Mouse (Mus musculus) erythroid progenitor cell, adult 5-6 weeks (primary cell): ENCODE data around the gene Gan. TPM values are rescaled to one million over a fixed set of nuclear protein-coding genes. Genes with fewer than 3 reads are reported as not detected.

Source experiments
- ATAC-seq: replicated peaks from 2 replicates; pipeline ENCODE4 v1.8.0; 2016; ENCODE audit warnings: moderate number of reproducible peaks, mild to moderate bottlenecking, moderate TSS enrichment, inconsistent platforms; ENCODE audit not compliant: poor library complexity, low FRiP score, severe bottlenecking
- total RNA-seq, 2 experiments: library from RNA; stranded (forward) in 1 of 2; stranded (reverse) in 1 of 2; fragments of 150-400 nt in 1 of 2; fragments of 186-747, 209-891 nt in 1 of 2; gene quantifications; 2 replicates each; pipeline versions ENCODE4 v1.2.3 to v1.2.4; 2015 to 2017; ENCODE audit warnings: low replicate concordance in 2 of 2

Gan gene
- total RNA-seq, 2 experiments from 2014 or later: 12.4 to 15.1 TPM

DNA sequence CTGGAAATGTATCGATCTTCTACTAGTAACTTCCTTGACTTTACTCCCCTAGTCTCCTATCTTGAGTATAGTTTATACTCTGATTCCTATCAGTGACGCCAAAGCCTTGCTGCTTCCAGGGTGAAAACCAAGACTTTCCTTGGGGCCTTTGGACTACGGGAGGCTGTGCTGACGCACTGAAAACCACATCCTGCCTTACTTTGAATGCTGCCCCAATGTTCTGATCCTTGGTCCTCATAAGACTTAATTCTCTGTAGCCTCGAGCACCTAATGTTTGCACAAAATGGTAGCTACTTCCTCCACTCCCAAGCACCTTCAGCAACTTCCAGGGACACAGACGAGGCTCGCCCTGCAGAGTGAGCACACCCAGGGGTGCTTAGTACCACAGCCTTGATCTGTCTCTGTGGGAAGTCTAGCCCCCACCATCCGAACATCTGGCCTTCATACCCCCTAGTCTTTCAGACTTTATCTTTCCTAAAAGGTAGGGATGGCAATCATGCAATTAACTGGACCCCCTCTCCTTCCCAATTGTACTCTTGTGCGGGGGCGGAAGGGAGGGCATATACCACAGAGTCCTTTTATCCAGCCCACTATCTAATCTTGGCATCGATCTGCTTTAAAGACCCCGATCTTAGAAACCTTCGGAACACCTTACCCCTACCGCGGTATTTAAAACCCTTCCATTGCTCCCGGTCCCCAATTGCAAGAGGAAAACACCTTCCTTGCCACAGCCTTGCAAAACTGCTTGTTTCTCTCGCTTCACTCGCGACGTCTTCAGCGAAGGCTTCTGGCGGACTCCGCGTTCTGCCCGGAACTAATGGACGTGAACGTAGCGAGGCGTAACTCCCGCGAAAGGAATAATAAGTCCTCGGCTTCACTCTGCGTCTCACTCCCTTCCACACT lies 818 bp upstream of the Gan start:
- peak; percentile 67 for ATAC-seq

DNA sequence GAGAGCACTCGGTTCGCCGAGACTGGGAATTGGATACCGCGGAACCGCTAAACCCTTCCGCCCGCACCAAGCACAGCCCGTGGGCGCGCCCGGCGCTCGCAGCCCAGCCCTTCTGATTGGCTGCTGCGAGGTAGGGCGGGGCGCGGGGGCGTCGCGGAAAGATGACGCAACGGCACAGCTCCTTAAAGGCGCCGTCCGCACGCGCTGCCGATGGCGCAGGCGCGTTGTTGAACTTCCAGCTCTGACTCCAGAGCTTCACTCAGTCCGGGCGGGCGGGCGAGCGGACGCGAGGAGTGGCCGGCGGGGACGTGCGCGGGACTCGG lies 205 bp upstream of the Gan start:
- ATAC-seq: peak; percentile 93

DNA sequence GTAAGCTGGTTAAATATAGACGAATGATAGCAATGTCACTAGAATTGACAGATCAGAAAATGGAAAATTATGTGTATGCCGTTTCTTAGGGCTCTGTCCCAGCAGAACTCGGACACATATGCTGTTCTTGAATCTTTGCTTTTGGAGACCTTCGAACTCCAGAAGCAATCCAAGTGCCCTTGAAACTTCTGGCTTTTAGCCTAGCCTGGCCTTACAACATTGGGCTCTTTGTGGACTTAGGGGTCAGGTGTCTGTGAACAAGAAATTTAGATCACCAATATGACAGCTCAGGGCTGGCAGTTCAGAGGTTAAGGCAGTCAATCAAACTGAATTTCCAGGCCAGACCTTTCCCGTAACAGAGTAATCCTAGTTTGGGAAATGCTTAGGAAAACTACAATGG lies 1.1 kb downstream of the Gan start:
- ATAC-seq: no peak

DNA sequence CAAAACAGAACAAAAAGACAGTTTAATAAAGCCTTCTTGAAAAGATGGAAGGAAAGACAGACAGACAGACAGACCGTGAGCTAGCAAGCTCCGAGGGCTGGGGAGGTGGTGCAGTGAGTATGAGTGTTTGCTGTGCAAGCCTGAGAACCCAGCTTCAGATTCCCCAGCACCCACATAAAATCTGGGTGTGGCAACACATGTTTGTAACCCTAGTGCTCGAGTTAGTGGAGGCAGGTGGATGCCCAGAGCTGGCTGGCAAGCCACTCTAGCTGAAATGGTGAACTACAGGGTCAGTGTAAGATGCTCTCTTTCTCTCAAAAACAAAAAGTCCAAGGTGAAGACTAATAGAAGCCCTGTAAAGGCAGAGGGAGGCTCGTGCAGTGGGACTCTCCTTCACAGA lies 7.0 kb downstream of the Gan start:
- ATAC-seq: no peak

DNA sequence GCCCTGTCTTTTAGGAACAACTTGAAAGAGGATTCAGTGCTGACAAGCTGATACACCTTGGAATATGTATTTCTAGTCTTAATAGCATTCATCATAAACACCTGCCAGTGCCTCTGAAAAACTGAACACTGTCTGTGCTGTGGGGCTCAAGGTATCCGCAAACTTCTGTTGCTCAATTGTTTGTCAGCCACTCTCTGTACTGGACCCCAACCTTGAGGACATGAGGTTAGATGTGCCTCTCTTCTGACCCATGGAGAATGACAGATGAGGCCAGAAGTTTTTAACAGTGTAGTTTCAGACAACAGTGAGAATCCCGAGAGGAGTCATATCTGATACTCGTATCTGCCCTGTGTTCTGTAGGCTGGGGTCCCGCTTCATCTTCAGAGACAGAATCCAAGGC lies 7.6 kb downstream of the Gan start:
- ATAC-seq: no peak

DNA sequence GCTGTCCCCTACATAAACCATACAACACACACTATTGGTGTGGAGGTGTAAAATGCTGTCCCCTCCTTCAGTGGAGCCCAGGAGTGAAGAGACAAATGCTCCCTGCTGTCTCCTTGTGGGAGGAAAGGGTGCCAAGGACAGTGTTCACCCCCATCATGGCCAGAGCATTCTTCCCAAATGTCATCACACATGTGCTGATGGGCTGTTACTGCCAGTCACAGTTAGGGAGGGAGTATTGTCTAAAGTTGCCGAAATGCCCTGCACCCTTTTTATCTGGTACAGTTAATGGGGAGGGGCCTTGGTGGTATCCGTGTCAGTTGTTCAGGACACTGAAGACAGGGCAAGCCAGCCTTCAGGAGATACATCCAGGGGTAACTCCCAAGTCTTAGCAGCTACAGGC lies 8.6 kb downstream of the Gan start:
- no peak for ATAC-seq

DNA sequence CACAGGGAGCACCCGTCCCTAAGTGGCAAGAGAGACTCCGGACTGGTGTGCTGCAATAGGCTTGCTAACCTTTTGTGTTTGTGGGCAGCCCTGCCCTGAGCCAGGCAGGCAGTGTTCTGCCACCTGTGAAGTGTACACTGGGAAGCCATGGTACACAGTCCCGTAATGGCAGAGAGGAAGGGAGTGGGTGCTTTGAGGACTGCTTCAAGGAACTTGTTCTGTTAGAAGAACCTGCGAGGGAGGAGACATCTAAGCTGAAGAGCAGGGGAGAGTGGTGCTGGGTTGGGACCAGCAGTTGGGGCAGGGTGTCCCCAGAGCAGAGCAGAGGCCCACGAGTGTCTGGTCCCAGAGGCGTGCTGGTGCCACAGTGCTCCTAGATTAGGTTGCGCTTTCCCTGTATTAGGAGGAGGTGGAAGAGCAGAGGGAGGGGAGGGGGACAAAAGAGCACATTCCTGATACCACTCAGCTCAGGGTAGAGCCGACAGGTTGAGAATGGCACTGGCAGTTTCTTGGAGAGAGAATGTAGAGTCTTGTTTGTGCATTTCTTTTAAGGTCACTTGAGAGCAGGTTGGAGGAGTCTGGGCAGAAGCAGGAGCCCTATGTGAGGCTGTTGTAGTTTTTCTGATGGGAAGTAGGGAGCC lies 9.4 kb downstream of the Gan start:
- ATAC-seq: no peak

DNA sequence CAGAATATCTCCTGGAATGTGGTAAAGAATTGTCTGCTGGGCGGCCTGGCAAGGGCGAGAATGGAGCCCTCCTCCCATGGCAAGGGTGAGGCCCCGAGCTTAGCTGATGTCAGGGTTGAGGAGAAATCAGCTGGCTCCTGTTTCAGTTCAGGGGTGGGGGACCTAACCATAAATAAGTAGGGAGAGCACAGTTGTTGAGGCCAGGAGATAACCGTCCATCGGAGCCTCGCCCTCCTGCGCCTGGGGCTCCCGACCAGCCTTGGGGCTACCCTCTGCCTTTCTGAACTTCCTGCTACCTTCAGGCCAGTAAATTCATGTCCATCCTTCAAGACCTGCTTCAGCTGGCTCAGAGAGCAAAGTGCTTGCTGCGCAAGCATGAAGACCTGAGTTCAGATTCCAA lies 10.4 kb downstream of the Gan start:
- ATAC-seq: no peak

DNA sequence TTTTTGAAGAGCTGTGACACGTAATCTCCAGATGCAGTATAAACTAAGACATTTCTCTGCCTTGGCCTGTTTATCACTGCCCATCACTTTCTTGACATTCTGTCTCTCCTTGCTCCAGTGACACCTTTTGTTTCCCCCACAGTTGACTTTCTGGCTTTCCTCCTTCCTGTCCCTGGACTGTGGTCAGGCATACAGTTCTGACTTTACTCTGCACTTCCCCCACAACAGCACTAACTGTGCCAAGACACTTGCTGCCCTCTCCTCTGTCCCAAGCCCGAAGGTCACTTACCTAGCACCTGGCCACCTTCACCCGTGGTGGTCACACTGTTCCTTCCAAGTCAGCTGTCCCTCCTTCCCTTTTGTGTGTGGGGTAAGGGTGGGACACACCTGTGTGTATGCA lies 13.9 kb downstream of the Gan start:
- no peak for ATAC-seq

DNA sequence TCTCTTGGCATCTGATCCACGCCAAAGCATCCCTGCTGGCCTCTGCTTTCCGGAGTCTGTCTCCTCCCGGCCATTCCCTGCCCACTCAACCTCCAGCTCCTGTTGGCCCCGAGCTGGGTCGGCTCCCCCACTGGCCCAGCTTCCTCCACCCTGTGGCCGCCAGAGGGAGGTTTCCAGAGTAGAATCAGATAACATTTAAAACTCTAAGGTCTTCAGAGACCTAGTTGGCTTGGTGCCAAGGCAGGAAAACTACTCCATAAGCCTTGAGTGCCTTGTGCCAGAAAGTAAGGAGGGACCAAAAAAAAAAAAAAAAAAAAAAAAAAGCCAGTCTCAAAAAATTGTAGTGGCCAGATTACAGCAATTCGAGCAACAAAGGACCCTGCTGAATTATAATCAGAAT lies 15.0 kb downstream of the Gan start:
- no peak for ATAC-seq

DNA sequence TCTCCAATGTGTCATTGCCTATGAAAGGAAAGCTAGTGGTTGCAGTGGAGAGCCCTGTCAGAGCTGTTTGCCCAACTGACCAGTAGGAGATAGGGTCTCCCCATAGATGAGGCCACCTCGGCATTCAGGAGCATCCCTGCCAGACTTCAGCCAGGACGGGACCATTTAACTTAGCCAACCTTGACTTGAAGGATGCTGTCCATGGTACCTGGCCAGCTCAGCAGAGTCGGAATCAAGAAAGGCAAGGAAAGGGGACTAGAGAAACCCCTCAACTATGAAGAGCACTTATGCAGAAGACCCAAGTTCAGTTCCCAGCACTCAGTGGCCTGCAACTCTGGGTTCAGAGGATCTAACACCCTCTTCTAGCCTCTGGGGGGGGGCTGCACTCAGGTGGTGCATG lies 15.8 kb downstream of the Gan start:
- ATAC-seq: no peak

DNA sequence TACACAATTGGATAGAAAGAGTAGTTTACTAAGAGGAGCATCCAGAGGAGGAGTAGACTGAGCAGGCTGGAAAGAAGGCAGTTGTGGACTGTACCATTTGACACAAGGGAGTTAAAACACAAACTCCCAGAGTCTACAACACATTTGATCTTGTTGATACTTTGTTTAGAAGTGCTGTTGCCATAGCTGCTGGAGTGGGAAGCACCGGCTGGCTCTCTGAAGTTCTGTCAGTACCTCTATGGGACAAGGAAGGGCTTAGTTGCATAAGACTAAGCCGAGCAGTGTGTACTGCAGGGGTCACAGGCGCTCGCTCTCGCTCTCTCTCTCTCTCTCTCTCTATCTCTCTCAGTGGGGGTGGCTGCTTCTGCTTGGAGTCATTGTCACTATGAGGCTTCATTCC lies 16.6 kb downstream of the Gan start:
- ATAC-seq: no peak

DNA sequence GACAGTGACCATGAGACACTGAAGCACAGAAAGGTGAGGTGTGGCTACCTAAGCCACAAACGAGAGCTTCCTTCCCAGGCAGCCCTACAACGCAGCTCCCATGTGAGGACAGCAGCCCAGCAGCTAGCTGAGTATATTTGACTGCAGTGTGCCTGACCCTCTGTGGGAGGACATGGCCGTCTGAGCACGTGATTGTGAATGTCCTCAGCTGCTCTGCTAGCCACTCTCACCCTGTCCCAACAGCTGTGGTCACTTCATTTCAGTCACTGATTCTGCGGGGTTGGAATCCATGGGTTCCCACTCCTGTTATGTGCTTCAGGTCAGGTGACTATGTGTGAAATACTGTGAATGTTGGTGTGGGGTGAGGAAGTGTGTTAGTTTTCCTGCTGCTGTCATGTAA lies 18.4 kb downstream of the Gan start:
- ATAC-seq: no peak

DNA sequence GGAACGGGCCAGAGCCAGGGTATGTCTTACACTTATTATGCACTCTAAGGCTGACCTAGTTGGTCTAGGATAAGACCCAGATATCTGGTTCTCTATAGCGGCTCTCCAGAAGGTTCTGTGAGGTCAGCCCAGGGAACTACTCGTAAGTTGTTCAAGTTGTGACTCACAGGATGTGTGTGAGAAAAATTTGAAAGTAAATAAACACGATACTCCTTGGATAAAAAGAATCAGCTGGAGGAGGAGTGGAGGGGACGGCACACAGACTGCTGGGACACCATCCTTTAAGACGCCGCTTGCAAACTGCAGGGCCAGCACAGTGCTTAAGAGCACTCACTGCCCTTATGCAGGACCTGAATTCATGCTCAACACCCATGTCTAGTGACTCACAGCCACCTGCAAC lies 19.3 kb downstream of the Gan start:
- ATAC-seq: no peak

DNA sequence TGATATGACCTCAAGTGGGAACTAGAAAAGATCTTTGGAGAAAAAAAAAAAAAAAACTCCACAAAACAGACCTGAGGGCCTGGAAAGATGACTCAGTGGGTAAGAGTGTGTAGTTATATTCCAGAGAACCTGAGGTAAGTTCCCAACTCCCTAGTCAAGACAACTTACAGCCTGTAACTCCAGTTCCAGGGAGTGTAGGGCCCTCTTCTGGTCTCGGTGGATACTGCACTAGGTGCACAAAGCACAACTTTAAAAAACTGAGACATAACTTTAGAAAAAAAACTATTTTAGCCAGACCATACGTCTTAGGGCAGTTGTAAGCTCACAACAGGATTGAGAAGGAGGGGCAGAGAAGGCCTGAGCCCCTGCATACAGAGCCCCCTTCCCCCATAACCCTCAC lies 20.1 kb downstream of the Gan start:
- ATAC-seq: no peak

DNA sequence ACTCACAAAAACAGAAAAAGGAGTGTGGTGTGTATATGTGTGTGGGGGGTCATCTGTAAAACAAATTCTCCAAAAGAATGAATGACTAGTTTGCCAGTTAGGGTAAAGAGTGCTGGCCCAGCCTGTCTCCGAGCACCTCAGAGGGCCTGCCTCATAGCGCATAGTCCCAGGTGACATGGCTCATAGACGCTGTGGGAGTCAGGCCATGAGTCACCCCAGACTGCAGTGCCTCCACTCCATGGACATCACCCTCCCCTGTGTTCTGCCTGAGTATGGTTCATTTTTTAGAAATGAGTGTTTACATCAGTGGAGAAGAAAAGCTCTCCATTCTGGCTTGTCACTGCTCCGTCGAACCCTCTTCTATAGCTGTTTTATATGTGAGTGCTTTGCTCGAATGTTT lies 20.7 kb downstream of the Gan start:
- ATAC-seq: no peak

DNA sequence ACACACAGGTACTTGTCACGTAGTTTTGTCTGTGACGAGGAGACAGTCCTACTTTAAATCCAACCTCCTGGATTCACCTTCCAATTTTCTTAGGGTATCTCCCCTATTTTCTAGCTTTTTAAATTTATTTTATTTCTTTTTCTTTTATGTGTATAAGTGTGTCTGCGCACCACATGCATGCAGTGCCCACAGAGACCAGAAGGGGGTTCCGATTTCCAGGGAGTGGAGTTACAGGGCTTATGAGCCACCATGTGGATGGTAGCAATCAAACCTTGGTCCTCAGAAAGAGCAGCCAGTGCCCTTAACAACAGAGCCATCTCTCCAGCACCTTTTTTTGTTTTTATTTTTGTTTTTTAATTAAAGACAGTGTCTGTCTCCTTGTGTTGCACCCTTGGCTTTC lies 24.8 kb downstream of the Gan start:
- no peak for ATAC-seq

DNA sequence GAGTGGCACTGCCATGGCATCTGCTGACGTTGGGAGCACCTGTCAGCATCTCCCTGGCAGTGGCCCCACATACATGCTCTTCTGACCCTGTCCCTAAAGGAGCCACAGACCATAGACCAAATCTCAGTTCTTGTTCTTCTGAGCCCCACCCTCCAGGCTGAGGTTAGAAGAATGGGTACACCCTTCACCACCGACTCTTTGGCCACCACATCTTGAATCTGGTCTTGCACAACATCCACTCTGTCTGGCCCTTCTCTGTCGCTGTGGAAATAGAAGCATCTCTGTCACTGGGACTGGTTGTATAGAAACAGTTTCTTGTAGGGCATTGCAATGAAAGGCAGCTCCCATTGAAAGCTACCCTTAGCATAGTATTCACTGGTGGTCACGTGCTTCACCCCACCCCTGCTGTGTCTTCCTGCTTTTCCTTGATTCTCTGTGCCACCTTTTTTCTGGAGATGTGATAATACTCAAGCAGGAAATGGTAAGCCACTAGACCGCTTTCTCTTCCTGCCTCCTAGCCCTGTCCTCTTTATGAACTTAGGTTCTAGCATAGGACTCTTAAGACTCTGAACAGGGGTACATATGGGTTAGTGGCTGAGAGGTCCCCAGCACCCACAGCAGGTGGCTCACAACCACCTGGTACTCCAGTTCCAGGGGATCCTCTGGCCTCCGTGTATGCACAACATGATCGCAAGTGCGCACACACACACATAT lies 25.9 kb downstream of the Gan start:
- no peak for ATAC-seq

DNA sequence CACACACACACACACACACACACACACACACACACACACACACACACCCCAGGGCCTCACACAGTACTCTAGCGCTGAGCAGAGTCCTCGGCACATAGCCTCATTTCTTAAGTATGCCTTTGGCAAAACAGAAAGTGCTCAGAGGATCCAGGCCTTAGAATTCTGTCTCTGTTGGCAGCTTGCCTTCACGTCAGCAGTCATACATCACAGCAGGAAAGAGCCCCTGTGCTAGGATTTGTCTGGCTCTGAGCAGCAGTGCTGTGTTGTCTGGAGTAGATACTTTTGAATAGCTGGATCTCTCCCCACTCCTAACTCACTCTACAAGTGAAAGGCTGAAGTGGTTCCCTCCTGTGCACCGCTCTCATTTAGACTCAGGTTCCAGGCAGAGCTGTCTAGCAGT lies 36.4 kb downstream of the Gan start:
- no peak for ATAC-seq

DNA sequence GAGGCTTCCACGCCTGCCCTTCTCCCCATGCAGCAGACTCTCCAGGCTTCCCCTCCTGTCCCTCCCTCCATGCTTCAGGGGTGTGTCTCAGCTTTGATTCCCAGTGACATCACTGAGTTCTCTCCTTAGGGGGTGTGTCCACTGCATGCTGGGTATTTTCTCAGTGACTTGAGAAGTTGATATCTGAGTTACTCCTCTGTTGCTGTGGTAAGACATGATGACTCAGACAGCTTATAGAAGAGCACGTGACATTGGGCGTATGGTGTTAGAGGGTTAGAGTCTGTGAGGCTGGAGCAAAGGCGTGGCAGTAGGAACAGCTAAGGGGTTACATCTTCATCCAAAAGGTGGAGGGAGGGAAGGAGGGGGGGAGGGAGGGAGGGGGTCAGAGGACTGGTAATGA lies 38.7 kb downstream of the Gan start:
- ATAC-seq: peak; percentile 53

DNA sequence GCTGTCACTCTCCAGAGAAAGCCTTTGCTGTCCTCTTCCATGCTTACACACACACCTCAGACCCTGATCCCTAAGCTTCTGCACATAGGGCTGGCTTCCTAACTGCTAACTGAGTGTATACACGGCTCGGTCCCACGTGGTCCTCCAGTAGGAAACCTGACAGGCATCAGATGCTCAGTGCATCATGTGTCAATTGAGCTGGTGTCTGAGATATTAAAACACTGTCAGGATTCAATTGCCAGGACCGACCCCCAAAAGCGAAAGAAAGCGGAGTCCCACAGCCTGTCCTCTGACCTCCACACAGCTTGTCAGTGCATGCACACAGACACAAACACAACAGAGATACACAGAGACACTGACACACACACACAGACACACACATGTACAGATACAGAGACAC lies 39.6 kb downstream of the Gan start:
- ATAC-seq: no peak
